Mouse (Mus musculus) testis, postnatal 14 days (tissue): ENCODE measurements around the gene Olfr875.
"Not testable (repeated sequence)": the region's sequence is repeated elsewhere in the genome, so short reads cannot be mapped to it uniquely, and the experiment has no call there.

ENCODE experiments used
- DNase-seq: peaks from one replicate; pipeline ENCODE4 v3.0.0; 2021; ENCODE audit warnings: low spot score

Olfr875 gene

GRCm38 (mm10) chr9:37771759-37772158 lies at the start of gene Olfr875:
Olfr875 (plus strand) TSS chr9:37771857.
- no peak for DNase-seq

GRCm38 (mm10) chr9:37734310-37734709 lies 37.3 kb upstream of the Olfr875 start:
- no peak for DNase-seq

GRCm38 (mm10) chr9:37744806-37745205 lies 26.9 kb upstream of the Olfr875 start, which contains the start of gene Olfr874:
Olfr874 (plus strand) TSS chr9:37745106.
- no peak for DNase-seq

GRCm38 (mm10) chr9:37750319-37751075 lies 21.2 kb upstream of the Olfr875 start:
- DNase-seq, result no peak

GRCm38 (mm10) chr9:37751467-37751866 lies 20.2 kb upstream of the Olfr875 start:
- DNase-seq, result no peak

- no peak for DNase-seq
Measured at GRCm38 (mm10) chr9:37752006-37752405, 19.7 kb upstream of the Olfr875 start.

GRCm38 (mm10) chr9:37761728-37762127 lies 9.9 kb upstream of the Olfr875 start:
- DNase-seq, result no peak

- no peak for DNase-seq
Measured at GRCm38 (mm10) chr9:37762541-37762940, 9.1 kb upstream of the Olfr875 start.

GRCm38 (mm10) chr9:37770661-37771060 lies 996 bp upstream of the Olfr875 start:
- no peak for DNase-seq

- no peak for DNase-seq
Measured at GRCm38 (mm10) chr9:37782766-37783260, 11.2 kb downstream of the Olfr875 start.

- not testable (repeated sequence) for DNase-seq
Measured at GRCm38 (mm10) chr9:37783394-37784387, 12.0 kb downstream of the Olfr875 start.

GRCm38 (mm10) chr9:37786411-37786810 lies 14.8 kb downstream of the Olfr875 start:
- DNase-seq, result no peak

GRCm38 (mm10) chr9:37802055-37802454 lies 30.4 kb downstream of the Olfr875 start:
- DNase-seq, result no peak

GRCm38 (mm10) chr9:37802731-37803130 lies 31.1 kb downstream of the Olfr875 start, which contains the start of gene Olfr876:
Olfr876 (plus strand) TSS chr9:37803031.
- DNase-seq, result no peak

- no peak for DNase-seq
Measured at GRCm38 (mm10) chr9:37807235-37807634, 35.6 kb downstream of the Olfr875 start.

GRCm38 (mm10) chr9:37808456-37808855 lies 36.8 kb downstream of the Olfr875 start:
- DNase-seq, result no peak

- no peak for DNase-seq
Measured at GRCm38 (mm10) chr9:37808976-37809375, 37.3 kb downstream of the Olfr875 start.

- no peak for DNase-seq
Measured at GRCm38 (mm10) chr9:37814696-37815095, 43.0 kb downstream of the Olfr875 start.
